Mouse (Mus musculus): Measurements from ENCODE around the gene Slc37a1. TPM values are rescaled to one million over a fixed set of nuclear protein-coding genes. Genes with fewer than 3 reads are reported as not detected.

The Slc37a1 gene
- polyA plus RNA-seq, 1 experiment: 59.7 TPM

DNA sequence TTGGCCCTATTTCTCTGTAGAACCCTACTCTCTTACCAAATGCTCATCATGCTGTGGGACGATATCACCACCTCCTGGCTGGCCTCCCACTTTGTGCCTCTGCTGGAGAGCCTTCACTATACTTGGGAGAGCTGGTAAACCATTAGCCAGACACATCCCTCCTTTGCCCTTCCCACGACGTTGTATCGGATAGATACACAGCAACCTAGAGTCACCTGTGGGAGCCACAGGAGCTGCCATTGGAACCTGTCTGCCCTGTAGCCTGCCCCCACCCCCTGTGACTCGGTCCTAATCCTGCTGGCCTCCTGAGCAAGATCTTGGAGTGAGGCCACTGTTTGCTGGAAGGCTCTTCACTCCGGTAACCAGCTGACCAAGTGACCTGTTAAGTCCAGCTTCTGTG, 96.7 kb downstream of the Slc37a1 start:
- 85% methylated on average over 6 of the region's 6 CpGs for WGBS
- Histone ChIP-seq H3K4me3 (ENCODE audit: control insufficient read depth, insufficient read depth, low read length) (no peak overlapping the region), H3K27me3 (ENCODE audit: control insufficient read depth, insufficient read depth, low read length) (no peaks in the 10 kb centered on the region), H3K27ac (ENCODE audit: control insufficient read depth, insufficient read depth, low read length) (no peak overlapping the region), H3K4me1 (replicated peaks; ENCODE audit: control insufficient read depth, insufficient read depth, low read length) (peaks cover 10% of the 10 kb centered on the region), H3K36me3 (ENCODE audit: control insufficient read depth, insufficient read depth, low read length) (no peaks in the 10 kb centered on the region)
- DNase-seq: no peak
- TF ChIP-seq CTCF (IDR thresholded peaks at IDR 0.05; ENCODE audit: borderline replicate concordance, control insufficient read depth, extremely low read depth, insufficient read depth, low read length, poor library complexity) (no peak), POLR2A (IDR thresholded peaks at IDR 0.05; ENCODE audit: control insufficient read depth, extremely low read depth, insufficient read depth, low read length, poor library complexity) (no peak)

DNA sequence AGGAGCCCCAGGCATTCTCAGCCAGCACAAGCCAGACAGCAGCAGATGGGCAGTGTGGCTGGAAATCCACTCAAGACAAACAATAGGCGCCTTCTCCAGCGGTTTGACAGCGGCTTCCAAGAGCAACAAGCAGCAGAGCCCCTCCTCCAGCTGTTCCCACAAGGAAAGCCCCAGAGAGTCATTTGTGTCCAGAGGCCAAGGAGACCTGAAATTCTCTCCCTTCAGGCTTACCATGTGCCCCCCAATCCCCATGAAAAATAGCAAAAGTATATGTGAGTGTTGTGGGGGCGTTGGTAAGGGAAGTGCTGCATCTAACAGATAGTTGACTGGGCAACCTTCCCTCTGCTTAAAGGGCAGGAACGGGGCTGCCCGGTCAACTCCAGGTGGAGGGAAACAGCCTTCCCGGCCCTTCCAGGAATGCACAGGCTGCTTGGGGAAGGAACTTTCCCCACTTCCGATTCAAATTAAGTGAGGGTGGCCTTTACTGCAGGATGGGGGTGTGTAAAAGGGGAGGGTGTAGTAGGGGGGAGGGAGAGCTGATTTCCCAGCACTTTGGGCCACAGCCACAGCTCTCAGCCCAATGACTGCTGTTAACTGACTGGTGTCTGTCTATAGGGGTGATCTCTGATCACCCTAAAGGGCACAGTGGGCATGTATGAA, 98.5 kb downstream of the Slc37a1 start:
- no peak for DNase-seq
- H3K4me1 ChIP-seq (replicated peaks; ENCODE audit: control insufficient read depth, insufficient read depth, low read length): peaks cover 10% of the 10 kb centered on the region
- WGBS: 49% methylated on average over 8 of the region's 8 CpGs

DNA sequence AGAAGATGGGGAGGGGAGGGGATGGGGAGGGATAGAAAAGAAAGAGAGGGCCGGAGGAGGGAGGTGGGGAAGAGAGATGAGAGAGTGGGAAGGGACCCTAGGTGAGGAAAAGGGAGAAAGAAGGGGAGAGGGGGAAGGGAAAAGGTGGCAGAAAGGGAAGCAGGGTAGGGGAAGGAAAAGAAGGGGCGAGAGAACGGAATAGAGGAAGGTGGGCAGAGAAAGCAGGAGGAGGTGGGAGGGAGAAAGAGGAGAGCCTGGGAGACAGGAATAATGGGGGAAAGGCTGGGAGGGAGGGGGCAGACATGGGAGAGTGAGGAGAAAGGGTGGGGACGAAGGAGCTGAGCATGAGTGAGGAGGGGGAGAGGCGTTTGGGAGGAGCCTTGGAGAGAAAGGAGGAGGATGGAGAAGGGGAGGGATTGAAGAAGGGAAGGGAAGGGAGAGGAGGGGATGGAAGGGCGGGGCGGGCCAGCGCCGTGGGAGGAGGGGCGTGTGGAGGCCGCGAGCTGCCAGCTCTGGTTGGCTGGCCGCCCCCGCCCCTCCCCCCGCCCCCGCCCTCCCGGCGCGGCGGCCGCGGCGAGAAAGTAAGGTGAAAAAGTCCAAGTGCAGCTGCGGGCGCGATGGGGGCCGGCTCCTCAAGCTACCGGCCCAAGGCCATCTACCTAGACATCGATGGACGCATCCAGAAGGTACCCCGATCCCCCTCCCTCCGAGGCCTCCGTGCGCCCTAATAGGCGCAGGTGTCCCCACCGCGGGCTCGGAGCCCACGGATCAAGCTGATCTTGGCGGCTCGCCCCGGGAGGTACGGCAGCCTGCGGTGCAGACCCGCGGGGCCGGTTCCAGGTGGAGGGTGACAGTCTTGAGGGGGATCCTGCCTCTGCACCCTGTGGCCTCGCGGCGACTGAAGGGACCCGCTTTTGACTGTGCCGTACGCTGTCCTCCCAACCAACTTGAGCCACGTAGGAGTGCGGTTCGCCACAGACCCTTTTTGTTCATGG, 99.4 kb downstream of the Slc37a1 start, which contains the start of gene Pde9a:
TSS of gene Pde9a (plus strand) at position 540 of the 995 bp plus-strand sequence.
- no peaks in the 10 kb centered on the region for H3K27me3 ChIP-seq (ENCODE audit: control insufficient read depth, insufficient read depth, low read length)
- TF ChIP-seq CTCF (IDR thresholded peaks at IDR 0.05; ENCODE audit: borderline replicate concordance, control insufficient read depth, extremely low read depth, insufficient read depth, low read length, poor library complexity): no peak
- no peak for TF ChIP-seq POLR2A (IDR thresholded peaks at IDR 0.05; ENCODE audit: control insufficient read depth, extremely low read depth, insufficient read depth, low read length, poor library complexity)
- 3% methylated on average over 50 of the region's 56 CpGs for WGBS
- DNase-seq: peak; percentile 59
- H3K36me3 ChIP-seq (ENCODE audit: control insufficient read depth, insufficient read depth, low read length): no peaks in the 10 kb centered on the region
- H3K4me1 ChIP-seq (replicated peaks; ENCODE audit: control insufficient read depth, insufficient read depth, low read length): peaks cover 10% of the 10 kb centered on the region
- peak within 1 kb of the TSS; percentile 54 for H3K4me3 ChIP-seq (ENCODE audit: control insufficient read depth, insufficient read depth, low read length)
- H3K27ac ChIP-seq (ENCODE audit: control insufficient read depth, insufficient read depth, low read length): no peak within 1 kb of the TSS

More for the DNA sequence above, 98.5 kb downstream of the Slc37a1 start:
- H3K27ac ChIP-seq (ENCODE audit: control insufficient read depth, insufficient read depth, low read length): no peak overlapping the region
- H3K27me3 ChIP-seq (ENCODE audit: control insufficient read depth, insufficient read depth, low read length): no peaks in the 10 kb centered on the region
- no peaks in the 10 kb centered on the region for H3K36me3 ChIP-seq (ENCODE audit: control insufficient read depth, insufficient read depth, low read length)
- no peak overlapping the region for H3K4me3 ChIP-seq (ENCODE audit: control insufficient read depth, insufficient read depth, low read length)
- TF ChIP-seq CTCF (IDR thresholded peaks at IDR 0.05; ENCODE audit: borderline replicate concordance, control insufficient read depth, extremely low read depth, insufficient read depth, low read length, poor library complexity) (no peak), POLR2A (IDR thresholded peaks at IDR 0.05; ENCODE audit: control insufficient read depth, extremely low read depth, insufficient read depth, low read length, poor library complexity) (no peak)

DNA sequence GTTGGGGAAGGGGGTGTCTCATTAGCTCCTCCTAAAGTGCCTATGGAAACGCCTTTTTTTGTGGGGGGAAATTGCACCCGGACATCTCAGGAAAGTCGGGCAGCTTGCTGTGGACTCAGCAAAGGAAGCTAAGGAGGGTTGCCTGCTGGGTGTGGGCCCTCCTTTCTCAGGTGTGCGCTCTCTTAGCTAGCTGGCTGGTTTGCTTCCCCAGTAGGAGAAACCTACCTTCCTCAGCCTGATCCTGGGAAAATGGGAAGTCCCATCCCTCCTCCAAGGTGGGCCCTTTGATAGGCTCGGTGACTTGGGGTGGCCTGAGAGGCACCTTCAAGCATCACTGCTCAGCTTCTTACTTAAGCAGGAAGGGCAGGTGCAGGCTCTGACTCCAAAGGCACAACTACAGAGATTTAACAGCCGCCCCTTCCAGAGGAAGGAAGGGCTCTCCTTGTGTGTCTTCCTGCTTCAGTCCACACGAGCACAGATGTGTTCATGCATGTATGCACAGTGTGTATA, 100.2 kb downstream of the Slc37a1 start:
- peak overlapping the region; percentile 54 for H3K4me3 ChIP-seq (ENCODE audit: control insufficient read depth, insufficient read depth, low read length)
- H3K27ac ChIP-seq (ENCODE audit: control insufficient read depth, insufficient read depth, low read length): no peak overlapping the region

DNA sequence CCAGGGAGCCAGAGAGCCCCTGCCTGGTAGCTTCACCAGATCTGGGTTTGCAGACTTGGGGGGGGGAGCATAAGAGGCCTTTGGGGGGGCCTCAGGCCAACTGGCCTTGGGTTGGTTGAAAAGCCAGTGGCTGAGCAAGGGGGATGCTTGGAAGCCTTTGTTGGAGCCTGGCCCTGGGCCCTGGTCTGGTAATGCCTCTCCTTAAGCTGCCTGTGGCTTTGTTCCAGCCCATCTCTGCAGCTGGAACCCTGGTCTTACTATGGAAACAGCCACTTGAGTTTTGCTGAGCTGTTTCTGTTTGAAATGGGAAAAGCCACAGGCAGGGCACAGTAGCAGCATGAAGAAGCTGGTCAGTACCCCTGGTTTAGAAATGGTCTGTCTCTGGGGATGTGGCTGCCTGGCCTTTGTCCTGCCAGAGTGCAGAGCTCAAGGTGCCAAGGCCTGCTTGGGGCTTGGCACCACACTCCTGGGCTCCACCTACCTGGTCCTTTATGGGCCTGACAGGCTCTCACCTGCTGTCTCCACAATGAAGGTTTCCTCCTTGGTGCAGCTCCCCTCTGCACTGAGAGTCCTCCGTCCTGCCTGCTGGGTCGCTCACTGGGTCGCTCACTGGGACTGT, 102.9 kb downstream of the Slc37a1 start:
- TF ChIP-seq POLR2A (IDR thresholded peaks at IDR 0.05; ENCODE audit: control insufficient read depth, extremely low read depth, insufficient read depth, low read length, poor library complexity) (no peak), CTCF (IDR thresholded peaks at IDR 0.05; ENCODE audit: borderline replicate concordance, control insufficient read depth, extremely low read depth, insufficient read depth, low read length, poor library complexity) (no peak)
- no peak for DNase-seq
- no peaks in the 10 kb centered on the region for H3K27me3 ChIP-seq (ENCODE audit: control insufficient read depth, insufficient read depth, low read length)
- H3K4me1 ChIP-seq (replicated peaks; ENCODE audit: control insufficient read depth, insufficient read depth, low read length): peaks cover 10% of the 10 kb centered on the region
- WGBS: 95% methylated on average over 3 of the region's 3 CpGs
- H3K27ac ChIP-seq (ENCODE audit: control insufficient read depth, insufficient read depth, low read length): no peak overlapping the region
- no peak overlapping the region for H3K4me3 ChIP-seq (ENCODE audit: control insufficient read depth, insufficient read depth, low read length)
- H3K36me3 ChIP-seq (ENCODE audit: control insufficient read depth, insufficient read depth, low read length): no peaks in the 10 kb centered on the region

More for the DNA sequence above, 100.2 kb downstream of the Slc37a1 start:
- TF ChIP-seq CTCF (IDR thresholded peaks at IDR 0.05; ENCODE audit: borderline replicate concordance, control insufficient read depth, extremely low read depth, insufficient read depth, low read length, poor library complexity) (no peak), POLR2A (IDR thresholded peaks at IDR 0.05; ENCODE audit: control insufficient read depth, extremely low read depth, insufficient read depth, low read length, poor library complexity) (no peak)
- no peak for DNase-seq
- WGBS: 16% methylated on average over 7 of the region's 7 CpGs
- Histone ChIP-seq H3K4me1 (replicated peaks; ENCODE audit: control insufficient read depth, insufficient read depth, low read length) (peaks cover 10% of the 10 kb centered on the region), H3K27me3 (ENCODE audit: control insufficient read depth, insufficient read depth, low read length) (no peaks in the 10 kb centered on the region), H3K36me3 (ENCODE audit: control insufficient read depth, insufficient read depth, low read length) (no peaks in the 10 kb centered on the region)

DNA sequence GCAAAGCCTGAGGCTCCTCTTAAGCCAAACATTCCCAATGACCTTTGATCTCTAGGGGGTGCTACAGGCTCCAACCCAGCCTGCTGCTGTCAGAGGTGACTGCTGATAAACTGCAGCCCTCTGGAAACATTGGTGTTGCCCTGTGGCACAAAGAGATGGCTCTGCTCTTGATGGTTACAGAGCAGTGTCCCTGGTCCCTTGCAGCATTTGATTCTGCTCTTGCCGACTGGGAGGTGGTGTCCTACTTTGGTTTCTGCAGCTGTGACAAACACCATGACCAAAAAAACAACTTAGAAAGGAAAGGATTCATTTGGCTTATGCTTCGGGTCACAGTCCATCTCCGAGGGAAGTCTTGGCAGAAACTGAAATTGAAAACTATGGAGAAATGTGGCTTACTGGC, 104.9 kb downstream of the Slc37a1 start:
- no peak for DNase-seq
- H3K4me1 ChIP-seq (replicated peaks; ENCODE audit: control insufficient read depth, insufficient read depth, low read length): peaks cover 7% of the 10 kb centered on the region
- 84% methylated on average over 3 of the region's 3 CpGs for WGBS
- no peak overlapping the region for H3K4me3 ChIP-seq (ENCODE audit: control insufficient read depth, insufficient read depth, low read length)
- H3K36me3 ChIP-seq (ENCODE audit: control insufficient read depth, insufficient read depth, low read length): no peaks in the 10 kb centered on the region
- TF ChIP-seq CTCF (IDR thresholded peaks at IDR 0.05; ENCODE audit: borderline replicate concordance, control insufficient read depth, extremely low read depth, insufficient read depth, low read length, poor library complexity) (no peak), POLR2A (IDR thresholded peaks at IDR 0.05; ENCODE audit: control insufficient read depth, extremely low read depth, insufficient read depth, low read length, poor library complexity) (no peak)
- H3K27me3 ChIP-seq (ENCODE audit: control insufficient read depth, insufficient read depth, low read length): no peaks in the 10 kb centered on the region
- H3K27ac ChIP-seq (ENCODE audit: control insufficient read depth, insufficient read depth, low read length): no peak overlapping the region

Data from thymus, adult 2 months (tissue).